8 mouse cellular contexts compared by ENCODE assay signal in the genomic region with DNA sequence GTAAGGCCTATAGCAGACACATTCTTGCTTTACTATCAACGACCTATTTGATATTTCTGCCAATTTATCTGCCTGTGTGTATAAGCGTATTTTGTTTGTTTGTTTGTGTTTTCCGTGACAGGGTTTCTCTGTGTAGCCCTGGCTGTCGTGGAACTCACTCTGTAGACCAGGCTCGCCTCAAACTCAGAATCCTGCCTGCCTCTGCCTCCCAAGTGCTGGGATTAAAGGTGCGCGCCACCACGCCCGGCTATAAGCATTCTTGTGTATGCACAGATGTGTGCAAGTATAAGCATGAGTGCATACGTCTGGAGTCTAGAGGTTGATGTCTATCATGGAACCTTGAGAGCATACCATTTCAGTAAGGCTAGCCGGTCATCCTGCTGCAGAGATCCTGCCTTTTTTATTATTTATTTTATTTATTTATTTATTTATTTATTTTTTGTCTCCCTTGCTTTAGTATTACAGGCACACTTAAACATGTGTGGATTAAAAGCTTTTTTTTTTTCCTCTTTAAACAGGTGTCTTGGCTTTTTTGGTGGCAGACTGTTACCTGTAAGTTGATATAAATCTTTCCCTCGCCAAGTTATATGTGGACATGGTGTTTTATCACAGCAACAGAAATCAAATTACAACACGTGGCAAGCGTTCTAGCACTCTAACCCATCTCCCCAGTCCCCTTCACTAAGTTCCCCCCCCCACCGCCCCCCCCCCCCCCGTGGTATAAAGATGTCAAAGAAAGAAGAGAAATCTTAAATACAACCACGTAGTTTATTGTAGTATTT. TPM values are rescaled to one million over a fixed set of nuclear protein-coding genes. Genes with fewer than 3 reads are reported as not detected.
DNase-seq lines count a peak whose midpoint lies in the region; ATAC-seq and TF ChIP-seq lines count a peak whose summit lies in the region.

No protein-coding gene starts in this region.

- intact Hi-C loops in heart, adult 2 months (cut with DNase I), result loop anchor here (5.0 kb wide), 1 partner anchor 57 kb away; no protein-coding TSS in a partner anchor
- intact Hi-C loops in heart, postnatal 25 days (cut with DNase I), result loop anchor here (5.0 kb wide), 1 partner anchor 52 kb away; no protein-coding TSS in a partner anchor

- no peak for TF ChIP-seq CTCF in heart, adult 2 months (IDR thresholded peaks at IDR 0.05)
- TF ChIP-seq CTCF in heart, postnatal 0 days (IDR thresholded peaks at IDR 0.05; ENCODE audit: low read depth), result no peak

- H3K4me2 ChIP-seq in heart, postnatal 0 days (ENCODE audit: low read depth, low read length), result peak overlapping the region; percentile 82

- no peak for TF ChIP-seq POLR2A in heart, adult 2 months (IDR thresholded peaks at IDR 0.05; ENCODE audit: insufficient read depth, low read depth, low read length)

- H3K9ac ChIP-seq in heart, adult 2 months (ENCODE audit: low read depth, low read length), result no peak overlapping the region
- peak overlapping the region; percentile 83; the same call in 1 of the 2 replicates for H3K9ac ChIP-seq in ES-E14 (ENCODE audit: insufficient read depth, low read depth, low read length, poor library complexity, severe bottlenecking)
- peak overlapping the region; percentile 83; the same call in 1 of the 2 replicates for H3K9ac ChIP-seq in heart, postnatal 0 days (replicated peaks; ENCODE audit: low read depth, low read length)

- H3K27ac ChIP-seq in heart, adult 2 months, result peak overlapping the region; percentile 93; the same call in 1 of the 2 replicates
- no peak overlapping the region; the same call in 1 of the 2 replicates for H3K27ac ChIP-seq in ES-E14 (ENCODE audit: insufficient read depth, low read depth, low read length, poor library complexity, severe bottlenecking)
- H3K27ac ChIP-seq in heart, postnatal 0 days (ENCODE audit: low read depth), result peak overlapping the region; percentile 92; the same call in 1 of the 2 replicates
- peak overlapping the region; percentile 75; the same call in 1 of the 2 replicates for H3K27ac ChIP-seq in macrophage

- no peaks in the 10 kb centered on the region for H3K27me3 ChIP-seq in heart, adult 2 months (ENCODE audit: control insufficient read depth, insufficient read depth, low read length)
- no peaks in the 10 kb centered on the region for H3K27me3 ChIP-seq in heart, postnatal 0 days (ENCODE audit: control insufficient read depth, insufficient read depth, low read length)

- TF ChIP-seq EP300 in heart, adult 2 months (IDR thresholded peaks at IDR 0.05; ENCODE audit: insufficient read depth, low read depth, low read length), result no peak
- no peak for TF ChIP-seq EP300 in heart, postnatal 0 days (IDR thresholded peaks at IDR 0.05; ENCODE audit: low read depth)

- ATAC-seq in heart, postnatal 0 days (ENCODE audit: insufficient read depth, low read depth), result no peak

- 58% methylated on average over 17 of the region's 17 CpGs for WGBS in heart, adult 2 months
- 53% methylated on average over 17 of the region's 17 CpGs for WGBS in heart, postnatal 0 days
- 80% methylated on average over 13 of the region's 17 CpGs for WGBS in macrophage (ENCODE audit: missing documents)

- no peaks in the 10 kb centered on the region for H3K9me3 ChIP-seq in ES-E14 (ENCODE audit: control insufficient read depth, insufficient read depth, low read depth, low read length)
- H3K9me3 ChIP-seq in heart, postnatal 0 days (replicated peaks; ENCODE audit: control insufficient read depth, low read length), result no peaks in the 10 kb centered on the region

- H3K79me2 ChIP-seq in heart, adult 2 months (replicated peaks; ENCODE audit: control insufficient read depth, insufficient read depth, low read length), result no peaks in the 10 kb centered on the region; the same call in 1 of the 2 replicates
- H3K79me2 ChIP-seq in macrophage (ENCODE audit: inconsistent target), result peaks cover 35% of the 10 kb centered on the region

- H3K36me3 ChIP-seq in heart, adult 2 months (ENCODE audit: control insufficient read depth, insufficient read depth, low read length), result peaks cover 4% of the 10 kb centered on the region; the same call in 1 of the 2 replicates
- H3K36me3 ChIP-seq in ES-E14 (ENCODE audit: control insufficient read depth, insufficient read depth, low read length, poor library complexity, severe bottlenecking) (no peaks in the 10 kb centered on the region), macrophage (ENCODE audit: inconsistent target) (no peaks in the 10 kb centered on the region)
- H3K36me3 ChIP-seq in heart, postnatal 0 days (replicated peaks; ENCODE audit: control insufficient read depth, insufficient read depth, low read length), result no peaks in the 10 kb centered on the region

- in situ Hi-C loops in ES-E14 (cut with MboI; ENCODE audit: low sequenced_read_pairs in 2 of 2, unreplicated experiment in 2 of 2), result no loop called here

- no peaks in the 10 kb centered on the region; the same call in 1 of the 2 replicates for H3K4me1 ChIP-seq in heart, adult 2 months (ENCODE audit: control insufficient read depth, insufficient read depth, low read length)
- H3K4me1 ChIP-seq in ES-E14 (ENCODE audit: control insufficient read depth in 2 of 2, insufficient read depth in 2 of 2, low read length in 2 of 2, poor library complexity in 1 of 2), result 0 out of 4 replicates have a peak, but pooled peaks cover 0 to 3% of the 10 kb centered on the region in 2 experiments
- H3K4me1 ChIP-seq in heart, postnatal 0 days (ENCODE audit: control insufficient read depth, insufficient read depth), result peaks cover 4% of the 10 kb centered on the region

- peak overlapping the region; percentile 68 for H3K4me3 ChIP-seq in heart, adult 2 months
- peak overlapping the region; percentile 88 to 98; a peak in 3 of 4 replicates for H3K4me3 ChIP-seq in ES-E14 (ENCODE audit: insufficient read depth in 1 of 2, low read depth in 1 of 2, low read length in 2 of 2, poor library complexity in 1 of 2, severe bottlenecking in 1 of 2)
- H3K4me3 ChIP-seq in heart, postnatal 0 days (ENCODE audit: low read depth, low read length), result peak overlapping the region; percentile 84
- peak overlapping the region; percentile 66 for H3K4me3 ChIP-seq in macrophage (ENCODE audit: inconsistent target)

- no peak for DNase-seq in heart, adult 2 months
- no peak for DNase-seq in heart, postnatal 25 days (ENCODE audit: low spot score)
- DNase-seq in ES-E14 (ENCODE audit: low read depth, low spot score), result no peak
- DNase-seq in heart, postnatal 0 days (ENCODE audit: low spot score), result no peak
- DNase-seq in gastrocnemius, adult 18-20 months (ENCODE audit: low spot score), result no peak
- no peak for DNase-seq in layer of hippocampus, postnatal 10 days (ENCODE audit: low spot score in 2 of 2)
- no peak for DNase-seq in ovary, adult 18-20 months (ENCODE audit: low spot score)

RNA-seq across cellular contexts. Expression of a gene that starts 1.0 kb away (rescaled TPM):
- 10 to 100 TPM; 15.5 to 15.6 TPM for total RNA-seq in heart, adult 2 months (2021)
- polyA plus RNA-seq in heart, adult 2 months (2012; rRNA removed), result 15.0 and 18.8 TPM in 2 replicates
- 10 to 100 TPM; 15.5 to 18.9 TPM for total RNA-seq in heart, postnatal 25 days (2021)
- 61.7 and 63.9 TPM in 2 replicates for total RNA-seq in ES-E14 (2012; rRNA removed)
- total RNA-seq in heart, postnatal 0 days (2014; rRNA removed; ENCODE audit: low replicate concordance), result 23.6 and 32.7 TPM in 2 replicates
- 5.9 and 6.2 TPM in 2 replicates for polyA plus RNA-seq in heart, postnatal 0 days (2015; fragmentation: Nextera tagmentation; extraction: Ambion mirVana)
- total RNA-seq in macrophage (2018; cell fraction: chromatin; rRNA removed), result 100 to 1,000 TPM in 14 of 26 experiments, 10 to 100 TPM in 12; 44.3 to 144 (median 110) TPM
- 10 to 100 TPM; 11.0 to 25.7 (median 18.9) TPM for total RNA-seq in macrophage (2018; cell fraction: cytosol; rRNA removed)
- 100 to 1,000 TPM in 7 of 26 experiments, 10 to 100 TPM in 19; 31.3 to 127 (median 68.4) TPM for total RNA-seq in macrophage (2018; cell fraction: nucleus; rRNA removed)
- 17.2 to 24.0 TPM (median 17.3 TPM) in 3 replicates for polyA plus RNA-seq in macrophage (2018)
- total RNA-seq in gastrocnemius, adult 18-20 months (2021), result 10 to 100 TPM; 14.9 to 17.5 TPM
- 10 to 100 TPM; 55.0 to 56.3 TPM for total RNA-seq in layer of hippocampus, postnatal 10 days (2021)

RNA-seq across cellular contexts. Expression of a gene that starts 8.7 kb away (rescaled TPM):
- 10 to 100 TPM; 40.6 to 43.1 TPM for total RNA-seq in heart, adult 2 months (2021)
- 15.6 and 24.8 TPM in 2 replicates for polyA plus RNA-seq in heart, adult 2 months (2012; rRNA removed)
- total RNA-seq in heart, postnatal 25 days (2021), result 10 to 100 TPM; 36.8 to 40.5 TPM
- 18.5 and 25.1 TPM in 2 replicates for total RNA-seq in ES-E14 (2012; rRNA removed)
- total RNA-seq in heart, postnatal 0 days (2014; rRNA removed; ENCODE audit: low replicate concordance), result 31.1 and 36.3 TPM in 2 replicates
- polyA plus RNA-seq in heart, postnatal 0 days (2015; fragmentation: Nextera tagmentation; extraction: Ambion mirVana), result 38.5 and 41.4 TPM in 2 replicates
- total RNA-seq in macrophage (2018; cell fraction: chromatin; rRNA removed), result 100 to 1,000 TPM in 6 of 26 experiments, 10 to 100 TPM in 20; 51.3 to 115 (median 93.9) TPM
- total RNA-seq in macrophage (2018; cell fraction: cytosol; rRNA removed), result 10 to 100 TPM; 34.4 to 46.2 (median 38.6) TPM
- 10 to 100 TPM; 44.1 to 96.5 (median 70.3) TPM for total RNA-seq in macrophage (2018; cell fraction: nucleus; rRNA removed)
- 26.2 to 32.5 TPM (median 27.2 TPM) in 3 replicates for polyA plus RNA-seq in macrophage (2018)
- 10 to 100 TPM; 37.0 to 41.0 TPM for total RNA-seq in gastrocnemius, adult 18-20 months (2021)
- 10 to 100 TPM; 42.1 to 45.4 TPM for total RNA-seq in layer of hippocampus, postnatal 10 days (2021)

RNA-seq across cellular contexts. Expression of a gene that starts 45.0 kb away (rescaled TPM):
- under 1 TPM in 1 of 2 experiments, not detected in 1; 0.55 TPM for total RNA-seq in heart, adult 2 months (2021)
- 0.68 and 0.88 TPM in 2 replicates for polyA plus RNA-seq in heart, adult 2 months (2012; rRNA removed)
- under 1 TPM; 0.44 to 0.64 TPM for total RNA-seq in heart, postnatal 25 days (2021)
- total RNA-seq in ES-E14 (2012; rRNA removed), result not detected in 2 replicates
- total RNA-seq in heart, postnatal 0 days (2014; rRNA removed; ENCODE audit: low replicate concordance), result not detected in 2 replicates
- not detected in 2 replicates for polyA plus RNA-seq in heart, postnatal 0 days (2015; fragmentation: Nextera tagmentation; extraction: Ambion mirVana)
- 1 to 10 TPM in 22 of 26 experiments, not detected in 4; 1.3 to 7.5 (median 2.5) TPM for total RNA-seq in macrophage (2018; cell fraction: chromatin; rRNA removed)
- total RNA-seq in macrophage (2018; cell fraction: cytosol; rRNA removed), result not detected
- 1 to 10 TPM in 19 of 26 experiments, under 1 TPM in 1, not detected in 6; 0.89 to 5.5 (median 2.2) TPM for total RNA-seq in macrophage (2018; cell fraction: nucleus; rRNA removed)
- 0.22 TPM in 1 of 3 replicates, not detected in the others for polyA plus RNA-seq in macrophage (2018)
- total RNA-seq in gastrocnemius, adult 18-20 months (2021), result 1 to 10 TPM; 1.1 to 1.2 TPM
- 1 to 10 TPM; 1.1 TPM for total RNA-seq in layer of hippocampus, postnatal 10 days (2021)

RNA-seq across cellular contexts. Expression of a gene that starts 59.5 kb away (rescaled TPM):
- not detected for total RNA-seq in heart, adult 2 months (2021)
- polyA plus RNA-seq in heart, adult 2 months (2012; rRNA removed), result not detected in 2 replicates
- total RNA-seq in heart, postnatal 25 days (2021), result not detected
- total RNA-seq in ES-E14 (2012; rRNA removed), result not detected in 2 replicates
- not detected in 2 replicates for total RNA-seq in heart, postnatal 0 days (2014; rRNA removed; ENCODE audit: low replicate concordance)
- not detected in 2 replicates for polyA plus RNA-seq in heart, postnatal 0 days (2015; fragmentation: Nextera tagmentation; extraction: Ambion mirVana)
- not detected for total RNA-seq in macrophage (2018; cell fraction: chromatin; rRNA removed)
- not detected for total RNA-seq in macrophage (2018; cell fraction: cytosol; rRNA removed)
- total RNA-seq in macrophage (2018; cell fraction: nucleus; rRNA removed), result not detected
- not detected in 3 replicates for polyA plus RNA-seq in macrophage (2018)
- not detected for total RNA-seq in gastrocnemius, adult 18-20 months (2021)
- total RNA-seq in layer of hippocampus, postnatal 10 days (2021), result not detected
